Mouse (Mus musculus) limb, embryonic 14.5 days (tissue): ENCODE results near the gene Tbc1d22b. TPM values are rescaled to one million over a fixed set of nuclear protein-coding genes. Genes with fewer than 3 reads are reported as not detected.

Source experiments
- ATAC-seq: fragments of 200-750 bp; cut with Nextera tagmentation; 2 replicates; pipeline ENCODE4 v1.8.0; 2017; ENCODE audit warnings: low read depth, moderate number of reproducible peaks, moderate TSS enrichment; ENCODE audit not compliant: low FRiP score
- DNase-seq: peaks from one replicate; pipeline ENCODE4 v3.0.0-alpha.2; 2015; ENCODE audit warnings: low spot score
- H3K27ac ChIP-seq: fragments of 300-500 bp; sonication (generic); replicated peaks from 2 replicates; pipeline ENCODE4 v1.5.1; 2014; ENCODE audit warnings: low read depth, mild to moderate bottlenecking, low read length, moderate library complexity, mixed read lengths
- H3K27me3 ChIP-seq: fragments of 300-500 bp; sonication (generic); 2 replicates; pipeline ENCODE4 v1.6.1; 2014; ENCODE audit warnings: low read length, mixed read lengths; ENCODE audit not compliant: control insufficient read depth, insufficient read depth
- H3K36me3 ChIP-seq: fragments of 300-500 bp; sonication (generic); 2 replicates; pipeline ENCODE4 v1.6.1; 2014; ENCODE audit warnings: mild to moderate bottlenecking, low read length, moderate library complexity, mixed read lengths; ENCODE audit not compliant: control insufficient read depth, insufficient read depth
- H3K4me1 ChIP-seq: fragments of 300-500 bp; sonication (generic); 2 replicates; pipeline ENCODE4 v1.6.1; 2014; ENCODE audit warnings: antibody characterized with exemption, low read length, mixed read lengths; ENCODE audit not compliant: control insufficient read depth, insufficient read depth
- H3K4me2 ChIP-seq: fragments of 300-500 bp; sonication (generic); replicated peaks from 2 replicates; pipeline ENCODE4 v1.6.1; 2014; ENCODE audit warnings: low read depth, mild to moderate bottlenecking, low read length, moderate library complexity; ENCODE audit not compliant: severe bottlenecking
- H3K4me3 ChIP-seq: fragments of 300-500 bp; sonication (generic); replicated peaks from 2 replicates; pipeline ENCODE4 v1.5.1; 2014; ENCODE audit warnings: low read length
- H3K9ac ChIP-seq: fragments of 300-500 bp; sonication (generic); 2 replicates; pipeline ENCODE4 v1.6.1; 2014; ENCODE audit warnings: mild to moderate bottlenecking, low read depth, low read length, moderate library complexity; ENCODE audit not compliant: severe bottlenecking
- H3K9me3 ChIP-seq: fragments of 300-500 bp; sonication (generic); 2 replicates; pipeline ENCODE4 v1.6.1; 2016; ENCODE audit warnings: low read length; ENCODE audit not compliant: control insufficient read depth
- POLR2A ChIP-seq: fragments of 200-500 bp; IDR thresholded peaks from 2 replicates; pipeline ENCODE4 v1.8.0; 2012; ENCODE audit warnings: inconsistent platforms, mild to moderate bottlenecking, moderate library complexity, borderline replicate concordance; ENCODE audit not compliant: insufficient read depth, insufficient read length; ENCODE audit errors: extremely low read depth
- WGBS: fragments of 180-500 bp; shearing (Covaris S2); extraction: QIAGEN DNeasy Blood & Tissue Kit; methylation state at CpG from one replicate; pipeline ENCODE4 v1.1.7; 2014; 5-methylcytosine and 5-hydroxymethylcytosine counted together
- polyA plus RNA-seq, 2 experiments: library from polyadenylated mRNA; depleted of rRNA in 1 of 2; stranded (reverse) in 1 of 2; unstranded in 1 of 2; fragments of >200 nt; fragmentation: Nextera tagmentation in 1 of 2; extraction: Ambion mirVana in 1 of 2; gene quantifications; 2 replicates each; pipeline versions ENCODE4 v1.2.1 to v1.2.3; 2012 to 2014

Tbc1d22b gene
- polyA plus RNA-seq, 2 experiments: 15.2 to 24.0 TPM

DNA sequence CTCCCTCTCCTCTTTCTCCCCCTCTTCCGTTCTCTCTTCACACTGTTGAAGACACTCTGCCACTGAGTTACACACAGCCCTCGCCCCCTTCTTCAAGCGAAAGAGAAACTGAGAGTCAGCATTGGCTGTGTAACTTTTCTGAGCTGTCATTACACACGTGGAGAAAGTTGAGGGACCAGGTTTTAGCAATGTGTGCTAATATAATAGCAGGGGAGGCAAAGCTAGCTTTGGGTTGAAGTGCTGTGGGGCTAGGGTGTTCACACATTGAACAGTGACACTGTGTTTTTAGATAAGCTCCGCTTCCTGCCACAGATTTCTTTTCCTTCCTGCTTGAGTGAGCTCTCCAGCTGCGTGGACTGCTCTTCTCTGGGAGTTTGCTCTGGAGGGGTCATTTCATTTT, 1.4 kb downstream of the Tbc1d22b start:
- DNase-seq (no peak), ATAC-seq (no peak)
- Histone ChIP-seq H3K27ac (no peak overlapping the region), H3K4me3 (no peak overlapping the region), H3K4me2 (peak overlapping the region; percentile 90; the same call in 1 of the 2 replicates), H3K27me3 (no peaks in the 10 kb centered on the region), H3K36me3 (no peaks in the 10 kb centered on the region; the same call in 1 of the 2 replicates), H3K9me3 (no peaks in the 10 kb centered on the region), H3K4me1 (peaks cover 12% of the 10 kb centered on the region), H3K9ac (no peak overlapping the region)
- WGBS: 68% methylated on average over 6 of the region's 6 CpGs
- TF ChIP-seq POLR2A: no peak

DNA sequence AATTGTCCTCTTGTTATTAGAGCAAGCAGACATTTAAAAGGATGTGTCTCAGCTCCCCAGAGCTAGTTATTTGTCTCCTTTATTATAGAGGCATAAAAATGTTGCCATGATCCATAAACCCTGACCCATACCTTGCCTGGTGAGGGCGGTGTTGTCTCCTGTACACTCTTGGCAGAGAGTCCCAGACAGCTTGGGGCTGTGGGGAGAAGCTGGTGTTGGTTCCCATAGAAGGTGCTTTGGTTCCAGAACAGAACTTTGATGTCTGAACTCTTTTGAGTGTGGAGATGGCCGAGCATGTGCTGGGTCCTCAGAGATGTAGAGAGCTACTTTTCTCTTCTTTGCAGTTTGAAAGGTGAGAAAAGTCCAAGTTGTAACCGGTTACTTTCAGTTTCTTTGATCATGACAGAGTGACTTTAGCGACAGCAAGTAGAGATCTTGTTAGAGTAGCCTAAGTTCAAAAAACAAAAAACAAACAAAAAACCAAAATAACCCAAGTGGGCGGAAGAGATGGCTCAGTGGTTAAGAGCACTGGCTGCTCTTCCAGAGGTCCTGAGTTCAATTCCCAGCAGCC, 2.7 kb downstream of the Tbc1d22b start, which contains the start of gene Tmem217:
Gene Tmem217 (minus strand): TSS at position 224 of the 571 bp plus-strand sequence.
- peaks cover 12% of the 10 kb centered on the region for H3K4me1 ChIP-seq
- no peaks in the 10 kb centered on the region for H3K27me3 ChIP-seq
- no peak within 1 kb of the TSS for H3K4me3 ChIP-seq
- peaks cover 4% of the 10 kb centered on the region; the same call in 1 of the 2 replicates for H3K36me3 ChIP-seq
- DNase-seq (no peak), ATAC-seq (no peak)
- no peak for TF ChIP-seq POLR2A
- H3K9me3 ChIP-seq: no peaks in the 10 kb centered on the region
- no peak within 1 kb of the TSS for H3K4me2 ChIP-seq
- no peak within 1 kb of the TSS for H3K9ac ChIP-seq
- no peak within 1 kb of the TSS for H3K27ac ChIP-seq
- 90% methylated on average over 5 of the region's 5 CpGs for WGBS

DNA sequence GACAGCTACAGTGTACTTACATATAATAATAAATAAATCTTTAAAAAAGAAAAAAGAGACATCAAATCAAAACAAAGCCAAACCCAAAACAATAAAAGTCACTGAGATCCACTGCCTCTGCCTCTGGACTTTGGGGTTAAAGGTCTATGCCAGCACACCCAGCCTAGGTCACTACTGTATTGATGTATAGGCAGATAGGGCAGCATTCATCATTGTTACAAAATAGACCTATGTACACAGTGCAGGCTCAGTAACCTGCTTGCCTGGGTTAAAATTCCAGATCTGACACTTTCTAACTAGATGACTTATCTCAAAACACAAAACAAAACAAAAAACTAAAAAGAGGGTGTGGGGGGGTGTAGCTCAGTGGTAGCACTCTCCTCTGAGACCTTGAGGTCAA, 4.6 kb downstream of the Tbc1d22b start:
- no peak overlapping the region for H3K27ac ChIP-seq
- ATAC-seq: no peak
- no peak overlapping the region for H3K4me3 ChIP-seq
- H3K36me3 ChIP-seq: peaks cover 4% of the 10 kb centered on the region; the same call in 1 of the 2 replicates
- H3K4me1 ChIP-seq: peaks cover 12% of the 10 kb centered on the region
- DNase-seq: no peak
- no peaks in the 10 kb centered on the region for H3K27me3 ChIP-seq
- H3K9ac ChIP-seq: no peak overlapping the region
- no peak overlapping the region for H3K4me2 ChIP-seq
- TF ChIP-seq POLR2A: no peak
- no peaks in the 10 kb centered on the region for H3K9me3 ChIP-seq

DNA sequence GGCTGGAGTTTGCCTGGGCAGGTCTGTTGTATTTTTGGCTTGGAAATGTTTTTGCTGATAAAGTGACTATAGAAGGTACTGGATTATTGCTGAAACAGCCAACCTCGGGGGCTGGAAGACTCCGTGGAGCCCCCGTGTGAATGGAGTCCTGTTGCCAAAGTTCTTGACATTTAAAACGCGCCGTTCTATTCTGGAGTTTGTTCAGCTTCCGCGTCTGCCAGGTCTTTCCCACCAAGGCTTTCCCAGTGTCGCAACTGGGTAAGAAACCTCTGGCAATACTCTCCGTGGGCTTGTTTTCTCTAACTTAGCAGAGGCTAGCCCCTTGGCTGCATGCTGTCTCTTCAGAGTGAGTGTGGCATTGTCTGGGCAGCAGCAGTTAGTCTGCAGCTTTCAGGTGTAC, 6.9 kb downstream of the Tbc1d22b start:
- Histone ChIP-seq H3K4me3 (no peak overlapping the region), H3K4me1 (no peaks in the 10 kb centered on the region), H3K9me3 (no peaks in the 10 kb centered on the region), H3K27ac (0 out of 2 replicates have a peak overlapping the region, but pooled peaks have one; percentile 13), H3K36me3 (peaks cover 8% of the 10 kb centered on the region), H3K9ac (no peak overlapping the region), H3K4me2 (no peak overlapping the region), H3K27me3 (no peaks in the 10 kb centered on the region)
- WGBS: 87% methylated on average over 10 of the region's 10 CpGs
- ATAC-seq (no peak), DNase-seq (no peak)
- no peak for TF ChIP-seq POLR2A

DNA sequence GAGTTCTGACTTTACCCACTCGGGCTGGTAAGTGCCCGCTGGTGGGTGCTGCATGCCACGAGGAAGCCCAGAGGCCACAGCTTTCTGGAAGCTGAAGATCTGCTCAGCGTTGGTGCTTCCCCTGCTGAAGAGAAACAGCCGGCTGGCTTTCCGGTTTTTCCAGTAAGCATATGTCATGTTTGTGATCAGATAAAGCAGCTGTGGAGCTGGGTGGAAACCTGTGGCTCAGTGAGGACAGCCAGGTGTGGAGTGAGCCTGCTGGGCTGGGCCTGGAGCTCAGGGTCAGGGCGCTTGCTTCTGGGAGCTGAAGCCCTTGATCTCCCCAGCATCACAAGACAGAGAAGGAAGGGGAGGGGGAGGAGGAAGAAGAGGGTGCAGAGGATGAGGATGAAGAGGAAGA, 7.3 kb downstream of the Tbc1d22b start:
- Histone ChIP-seq H3K4me3 (no peak overlapping the region), H3K27ac (0 out of 2 replicates have a peak overlapping the region, but pooled peaks have one; percentile 13), H3K9me3 (no peaks in the 10 kb centered on the region), H3K27me3 (no peaks in the 10 kb centered on the region), H3K9ac (no peak overlapping the region), H3K4me2 (no peak overlapping the region), H3K36me3 (peaks cover 8% of the 10 kb centered on the region), H3K4me1 (no peaks in the 10 kb centered on the region)
- ATAC-seq (no peak), DNase-seq (no peak)
- TF ChIP-seq POLR2A: no peak
- 76% methylated on average over 7 of the region's 7 CpGs for WGBS

DNA sequence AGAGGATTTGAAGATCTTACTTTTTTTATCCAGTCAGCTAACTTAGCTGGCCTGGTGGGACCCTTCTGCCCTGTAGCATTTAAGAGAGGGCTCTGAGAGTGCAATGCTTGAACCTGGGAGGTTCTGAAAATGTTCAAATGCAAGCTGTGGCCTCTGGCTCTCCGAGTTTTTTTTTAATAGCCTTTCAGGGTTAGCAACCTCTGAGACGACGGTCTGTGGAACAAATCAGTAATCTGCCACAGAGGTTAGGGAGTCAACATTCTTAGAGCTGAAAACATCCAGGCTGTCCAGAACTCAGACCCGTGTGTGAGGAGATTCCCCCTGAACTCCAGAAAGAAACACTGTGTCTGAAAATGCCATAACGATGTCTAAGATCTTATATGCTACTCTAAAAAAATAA, 8.9 kb downstream of the Tbc1d22b start:
- Histone ChIP-seq H3K9ac (no peak overlapping the region), H3K27me3 (no peaks in the 10 kb centered on the region), H3K4me1 (no peaks in the 10 kb centered on the region), H3K36me3 (peaks cover 8% of the 10 kb centered on the region), H3K9me3 (no peaks in the 10 kb centered on the region), H3K27ac (no peak overlapping the region), H3K4me3 (no peak overlapping the region), H3K4me2 (no peak overlapping the region)
- DNase-seq (no peak), ATAC-seq (no peak)
- TF ChIP-seq POLR2A: no peak
- 73% methylated on average over 5 of the region's 5 CpGs for WGBS
